Mouse (Mus musculus) CD4-positive, CD25-positive, alpha-beta regulatory T cell, adult 4 months (primary cell): ENCODE measurements around the gene Clock. TPM values are rescaled to one million over a fixed set of nuclear protein-coding genes. Genes with fewer than 3 reads are reported as not detected.

Experiments used
- ATAC-seq: one replicate; pipeline ENCODE4 v1.8.0; 2017
- polyA plus RNA-seq, 2 experiments: library from polyadenylated mRNA; unstranded; fragments of 100-300 nt; shearing (Covaris generic); gene quantifications; one replicate each; pipeline ENCODE4 v1.2.1; 2017

Gene Clock
- polyA plus RNA-seq, 2 experiments from 2014 or later, result 15.9 to 19.1 TPM

DNA sequence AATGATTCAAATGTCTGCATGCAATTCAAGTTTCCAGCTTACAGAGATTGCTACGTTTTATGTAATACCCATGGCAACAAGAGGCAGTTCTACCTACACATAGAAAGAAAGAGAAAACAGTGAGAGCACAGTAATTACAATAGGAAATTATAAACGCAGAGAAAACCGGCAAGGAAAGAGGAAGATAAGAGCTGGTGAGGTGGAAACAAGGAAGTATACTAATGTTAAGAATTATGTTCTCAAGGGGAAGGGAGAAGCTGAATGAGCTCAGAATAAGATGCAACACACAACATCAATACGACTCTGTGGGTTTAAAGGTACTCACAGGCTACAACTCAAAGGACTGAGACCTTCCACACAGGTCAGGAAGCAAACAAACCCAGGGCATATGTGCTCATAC is 29.6 kb downstream of the Clock start:
- ATAC-seq, result no peak

DNA sequence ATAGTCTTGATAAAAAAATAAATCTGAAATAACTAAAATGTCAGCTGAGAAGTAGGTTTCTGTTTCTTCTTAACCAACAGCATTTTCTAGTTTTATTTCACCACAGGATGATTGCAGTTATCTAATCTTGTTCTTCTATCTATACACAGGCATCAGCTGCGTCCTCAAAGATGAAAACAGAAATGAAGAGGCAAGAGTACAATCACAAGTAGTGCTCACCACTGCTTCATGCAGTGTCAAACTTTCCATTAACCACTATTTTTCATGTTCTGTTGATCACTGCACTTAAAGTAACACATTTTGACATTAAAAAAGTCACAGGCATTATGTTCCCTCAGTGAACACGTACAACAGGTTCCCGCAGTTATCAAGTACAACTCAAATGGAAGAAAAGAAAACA is 53.6 kb downstream of the Clock start:
- peak; percentile 90 for ATAC-seq

DNA sequence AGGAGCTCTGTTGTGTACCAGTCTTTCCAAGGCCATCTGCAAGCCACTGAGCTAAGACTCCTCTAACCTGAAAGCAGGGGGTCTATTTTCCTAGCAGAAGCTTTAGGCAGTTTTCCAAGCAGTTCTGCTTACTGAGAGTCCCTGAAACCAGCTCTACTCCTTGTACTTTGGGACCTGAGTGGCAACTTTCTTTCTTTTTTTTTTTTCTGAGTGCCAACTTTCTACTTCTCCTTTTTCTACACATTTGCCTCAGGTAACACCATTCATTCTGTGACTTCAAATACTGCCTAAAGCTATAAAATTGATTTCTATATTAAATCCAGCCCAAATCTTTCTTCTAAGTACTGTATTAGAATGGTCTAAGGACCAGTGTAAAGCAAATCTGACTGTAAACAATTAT is 58.1 kb downstream of the Clock start:
- ATAC-seq, result no peak

DNA sequence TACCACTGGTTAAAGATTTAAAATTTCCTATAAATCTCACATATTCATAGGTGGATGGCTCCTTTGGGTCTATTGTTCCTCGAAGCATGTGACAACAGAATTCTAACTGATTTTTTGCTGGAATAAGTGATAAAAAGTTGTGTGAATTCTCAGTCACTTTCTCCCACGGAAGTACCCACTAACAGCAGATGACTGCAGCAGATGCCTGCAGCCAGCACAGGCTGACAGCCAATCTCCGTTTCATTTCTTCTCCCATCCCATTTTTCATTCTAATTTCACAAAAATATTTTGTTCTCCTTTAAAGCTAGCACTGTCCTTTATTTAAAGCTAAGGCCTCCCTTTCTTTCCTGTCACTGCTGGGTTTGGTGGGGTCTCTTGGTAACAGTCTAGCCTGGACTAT is 59.2 kb downstream of the Clock start:
- no peak for ATAC-seq

DNA sequence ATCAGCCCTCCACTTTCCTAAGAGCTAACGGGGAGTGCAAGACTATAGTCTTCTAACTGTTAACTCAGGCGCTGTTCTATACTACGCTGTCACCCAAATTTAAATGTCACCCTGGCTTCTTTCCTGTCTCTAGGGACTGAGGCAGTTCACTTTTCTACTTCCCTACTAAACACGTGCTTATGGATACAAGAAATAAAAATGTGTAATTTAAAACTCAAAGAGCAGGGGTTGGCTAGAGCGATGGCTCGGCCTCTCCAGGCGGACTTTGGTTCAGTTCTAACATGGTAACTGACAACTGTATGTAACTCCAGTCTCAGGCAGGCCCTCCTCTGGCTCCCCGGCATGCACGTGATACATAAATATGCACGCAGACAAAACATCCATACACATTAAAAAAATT is 60.2 kb downstream of the Clock start:
- ATAC-seq, result no peak

DNA sequence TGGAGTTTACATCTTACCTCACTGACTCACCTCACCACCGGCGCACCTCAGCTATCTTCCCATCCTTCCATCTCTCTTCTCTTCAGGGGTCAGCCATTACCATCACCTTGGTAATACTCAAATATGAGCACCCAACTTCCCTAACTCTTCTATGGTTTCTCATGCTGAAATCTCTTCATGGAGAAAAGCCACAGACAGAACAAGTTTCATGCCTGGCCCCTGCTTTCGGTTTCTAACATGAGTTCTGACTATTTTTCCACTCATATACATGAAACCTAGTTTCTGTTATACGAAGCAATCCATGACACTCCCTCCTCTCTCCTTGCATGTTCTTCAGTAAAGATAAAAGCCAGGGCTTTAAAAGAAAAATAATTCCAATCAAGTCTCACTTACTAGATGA is 60.7 kb downstream of the Clock start:
- ATAC-seq, result peak; percentile 67

DNA sequence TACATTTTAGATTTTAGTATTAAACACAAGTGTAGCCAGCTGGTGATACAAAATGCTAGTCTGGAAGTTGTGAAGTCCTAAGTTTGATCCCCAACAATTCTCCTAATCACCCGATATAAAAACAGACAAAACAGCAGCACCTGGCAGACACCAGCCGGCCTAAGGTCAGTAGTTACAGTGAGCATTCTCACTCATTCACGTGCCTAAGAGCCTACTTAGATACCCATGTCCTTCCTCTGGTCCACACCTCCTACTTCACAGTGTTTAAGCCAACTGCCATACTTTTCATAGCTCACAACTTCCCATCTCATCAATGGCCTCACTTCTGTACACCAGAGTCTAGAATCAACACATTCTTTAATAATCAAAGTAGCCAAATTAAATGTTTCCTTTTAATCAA is 61.3 kb downstream of the Clock start:
- ATAC-seq, result peak; percentile 32

DNA sequence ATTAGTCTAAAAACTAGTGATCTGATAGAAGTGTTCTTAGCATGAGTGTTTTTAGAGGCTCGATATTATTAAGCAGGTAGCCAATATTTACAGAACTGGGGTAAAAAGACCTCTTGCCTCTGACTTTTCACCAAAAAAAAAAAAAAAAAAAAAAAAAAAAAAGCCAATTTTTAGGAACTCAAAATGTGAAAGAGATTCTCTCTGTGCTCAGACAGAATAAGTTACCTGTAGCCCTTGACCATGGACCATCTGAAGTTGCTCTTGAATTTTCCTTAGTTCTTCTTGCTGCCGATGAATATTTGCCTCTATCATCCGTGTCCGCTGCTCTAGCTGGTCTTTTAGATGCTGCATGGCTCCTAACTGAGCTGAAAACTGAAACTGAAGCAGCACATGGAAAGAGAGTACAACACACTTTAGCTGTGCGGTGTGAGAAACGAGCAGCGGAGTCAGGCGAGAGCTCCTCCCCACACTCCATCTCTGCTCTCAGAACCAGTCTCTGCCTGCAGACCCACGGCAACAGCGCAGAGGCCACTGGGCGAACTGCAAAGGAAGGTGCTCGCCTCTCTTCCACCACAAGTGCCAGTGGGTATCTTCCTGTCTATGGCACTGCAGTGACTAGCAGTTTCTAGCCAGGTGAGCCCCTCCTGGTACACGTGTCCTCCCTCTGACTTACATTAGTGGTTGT is 73.3 kb downstream of the Clock start:
- ATAC-seq, result no peak

DNA sequence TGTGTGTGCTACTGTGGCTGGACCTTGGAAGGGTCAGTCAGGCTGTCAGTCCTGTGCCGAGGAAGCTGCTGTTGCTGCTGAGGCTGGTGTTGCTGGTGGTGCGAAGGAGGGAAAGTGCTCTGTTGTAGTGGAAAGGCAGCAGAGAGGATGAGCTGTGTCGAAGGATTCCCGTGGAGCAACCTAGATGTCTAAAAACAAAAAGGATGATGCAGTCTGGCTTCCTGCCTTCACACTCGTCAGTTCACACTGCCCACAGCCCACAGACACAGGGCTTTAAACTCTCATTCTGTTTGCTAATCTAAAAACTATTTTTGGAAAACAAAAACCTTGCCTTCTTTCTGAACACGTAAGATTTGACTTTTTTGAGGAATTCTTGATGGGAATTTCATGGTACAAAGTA is 87.9 kb downstream of the Clock start:
- ATAC-seq, result no peak

DNA sequence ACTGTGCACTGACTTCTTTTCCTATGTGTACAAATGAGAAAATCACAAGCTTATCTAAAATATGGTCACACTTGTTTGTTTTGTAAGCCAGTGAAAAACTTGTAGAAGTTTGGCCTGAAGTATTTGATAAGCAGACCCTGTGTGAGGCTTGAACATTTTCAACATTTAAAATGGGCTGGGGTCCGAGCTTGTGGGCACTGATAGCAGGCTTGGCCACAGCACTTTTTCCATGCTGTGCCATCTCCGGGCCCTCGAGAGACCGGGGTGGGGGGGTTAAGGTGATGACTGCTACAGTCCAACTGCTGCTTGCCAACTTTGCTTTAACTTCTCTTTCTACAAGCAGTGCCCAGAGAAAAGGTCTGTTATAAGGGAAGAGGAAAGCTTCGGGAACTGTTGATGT is 96.5 kb downstream of the Clock start:
- no peak for ATAC-seq

DNA sequence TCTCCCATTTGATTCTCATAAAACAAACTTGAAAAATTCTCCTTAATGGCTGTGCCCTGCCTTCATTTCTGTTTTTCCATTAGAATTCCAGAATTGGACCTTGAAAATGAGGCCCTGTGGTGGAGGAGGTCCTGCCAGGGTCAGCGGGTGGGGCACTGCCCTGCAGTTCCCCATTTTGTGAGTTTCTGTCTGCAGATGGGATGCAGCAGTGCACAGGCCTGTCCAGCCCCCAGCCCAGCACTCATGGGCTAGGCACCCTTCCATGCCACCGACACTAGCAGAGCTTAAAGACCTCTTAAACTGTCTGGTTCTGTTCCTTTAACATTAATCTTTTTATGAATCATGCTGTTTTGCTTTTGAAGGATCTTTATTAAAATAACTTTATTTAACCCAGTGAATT is 98.7 kb downstream of the Clock start:
- ATAC-seq, result no peak

DNA sequence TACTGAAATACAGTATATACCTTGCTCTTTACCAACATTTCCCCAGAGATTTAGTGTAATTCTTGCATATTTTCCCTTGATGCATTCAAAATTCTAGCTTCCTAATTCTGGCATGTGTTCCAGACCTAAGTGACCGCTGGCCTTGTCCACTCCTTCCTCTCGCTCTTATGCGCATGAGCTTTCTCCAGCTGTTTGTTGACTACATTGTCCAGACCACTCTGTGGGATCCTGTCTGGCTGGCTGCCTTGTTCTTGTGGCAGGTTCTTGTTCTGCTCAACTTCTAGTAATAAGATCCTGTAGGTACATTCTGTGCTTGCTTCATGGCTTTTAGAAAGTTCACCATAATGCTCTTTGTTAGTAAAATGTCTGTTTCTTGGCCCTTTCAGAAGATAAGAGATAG is 101.4 kb downstream of the Clock start:
- ATAC-seq, result no peak

DNA sequence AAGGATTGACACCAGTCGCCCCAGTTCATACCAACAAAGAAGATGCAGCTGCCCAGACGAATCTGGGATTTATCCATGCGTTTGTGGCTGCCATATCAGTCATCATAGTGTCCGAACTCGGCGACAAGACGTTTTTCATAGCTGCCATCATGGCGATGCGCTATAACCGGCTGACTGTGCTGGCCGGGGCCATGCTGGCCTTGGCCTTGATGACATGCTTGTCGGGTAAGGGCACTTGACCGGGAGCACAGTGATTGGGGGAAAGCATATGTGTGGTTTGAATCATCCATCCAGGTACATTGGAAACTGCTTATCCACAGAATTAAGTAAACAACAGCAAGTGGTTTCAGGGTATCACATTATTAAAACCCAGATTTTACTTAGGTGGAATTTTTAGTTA is 105.2 kb downstream of the Clock start:
- no peak for ATAC-seq

DNA sequence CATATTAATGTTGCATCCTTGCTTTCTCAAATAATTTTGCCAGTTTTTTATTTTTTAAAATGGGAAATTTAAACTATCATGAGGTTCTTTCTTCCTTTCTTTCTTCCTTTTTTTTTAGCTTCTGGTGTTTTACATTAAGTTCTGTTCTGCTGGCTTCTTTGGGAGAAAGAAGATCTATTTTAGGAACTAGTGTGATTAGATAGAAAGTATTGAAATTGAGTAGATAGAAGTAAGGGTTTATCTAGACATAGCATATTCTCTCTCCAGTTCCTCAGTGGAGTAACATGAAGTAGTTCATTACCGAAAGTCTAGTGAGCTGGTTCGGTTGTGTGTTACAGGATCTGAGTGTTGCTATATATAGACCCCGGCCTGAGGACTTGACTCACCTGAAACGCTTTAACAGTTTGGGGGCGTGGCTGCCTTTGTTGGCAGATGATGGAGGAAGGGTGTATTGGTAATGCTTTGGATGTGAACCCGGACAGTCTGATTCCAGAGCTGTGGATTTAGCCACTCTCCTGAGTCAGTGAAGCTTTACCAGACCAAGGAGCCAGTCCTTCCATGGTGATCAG is 110.1 kb downstream of the Clock start:
- no peak for ATAC-seq

DNA sequence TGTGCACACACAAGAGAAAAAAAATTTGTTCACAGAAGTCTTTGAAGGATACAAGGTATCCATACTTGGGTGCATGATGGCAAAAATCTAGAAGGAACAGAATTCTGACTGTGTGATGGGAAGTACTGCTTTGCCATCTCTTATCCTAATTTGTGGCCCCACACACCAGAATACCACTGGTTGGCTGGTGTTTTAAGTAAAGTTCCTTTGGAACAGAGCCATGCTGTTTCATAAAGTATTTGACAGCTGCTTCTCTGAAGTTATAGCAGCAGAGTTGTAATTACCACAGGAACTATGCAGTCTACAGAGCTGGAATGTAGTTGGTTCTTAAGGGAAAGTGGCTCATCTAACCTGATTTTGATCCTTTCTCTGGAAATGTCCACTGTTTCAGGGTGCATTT is 111.5 kb downstream of the Clock start:
- no peak for ATAC-seq

DNA sequence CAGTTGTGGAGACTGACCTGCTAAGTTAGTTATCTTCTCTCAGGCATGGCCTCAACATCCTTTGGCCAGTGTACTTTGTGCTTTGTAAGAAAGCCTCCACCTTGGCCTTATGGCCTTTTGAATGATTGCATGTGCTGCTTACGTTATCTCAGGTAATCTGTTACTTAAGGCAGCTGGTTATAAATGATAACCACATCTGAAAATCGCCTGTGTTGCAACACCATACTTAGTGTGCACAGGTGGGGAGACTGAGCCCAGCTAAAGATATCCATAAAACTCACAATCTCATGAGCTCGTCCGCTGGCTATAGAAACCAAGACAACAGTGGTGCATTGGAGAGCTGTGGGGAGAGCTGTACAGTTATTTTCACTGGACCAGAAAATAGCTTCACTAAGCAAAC is 114.0 kb downstream of the Clock start:
- ATAC-seq, result no peak

DNA sequence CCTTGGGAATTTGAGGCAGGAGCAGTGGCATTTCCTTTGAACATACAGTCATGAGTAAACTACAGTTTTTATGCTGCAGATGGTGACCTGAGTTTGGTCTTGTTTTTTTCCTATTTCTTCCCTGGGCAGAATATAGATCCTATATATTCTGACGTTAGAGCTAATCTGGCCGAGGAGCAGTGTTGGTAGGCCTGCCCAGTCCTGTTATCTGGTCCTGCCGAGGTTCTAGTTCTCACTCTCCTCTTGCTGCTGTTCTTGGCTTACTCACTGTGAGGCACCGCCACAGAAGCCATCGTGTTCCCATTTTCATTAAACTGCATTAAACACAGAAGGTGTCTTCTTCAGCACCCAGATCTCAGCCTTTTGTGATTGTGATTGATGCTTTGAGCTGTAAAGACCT is 116.7 kb downstream of the Clock start:
- no peak for ATAC-seq

DNA sequence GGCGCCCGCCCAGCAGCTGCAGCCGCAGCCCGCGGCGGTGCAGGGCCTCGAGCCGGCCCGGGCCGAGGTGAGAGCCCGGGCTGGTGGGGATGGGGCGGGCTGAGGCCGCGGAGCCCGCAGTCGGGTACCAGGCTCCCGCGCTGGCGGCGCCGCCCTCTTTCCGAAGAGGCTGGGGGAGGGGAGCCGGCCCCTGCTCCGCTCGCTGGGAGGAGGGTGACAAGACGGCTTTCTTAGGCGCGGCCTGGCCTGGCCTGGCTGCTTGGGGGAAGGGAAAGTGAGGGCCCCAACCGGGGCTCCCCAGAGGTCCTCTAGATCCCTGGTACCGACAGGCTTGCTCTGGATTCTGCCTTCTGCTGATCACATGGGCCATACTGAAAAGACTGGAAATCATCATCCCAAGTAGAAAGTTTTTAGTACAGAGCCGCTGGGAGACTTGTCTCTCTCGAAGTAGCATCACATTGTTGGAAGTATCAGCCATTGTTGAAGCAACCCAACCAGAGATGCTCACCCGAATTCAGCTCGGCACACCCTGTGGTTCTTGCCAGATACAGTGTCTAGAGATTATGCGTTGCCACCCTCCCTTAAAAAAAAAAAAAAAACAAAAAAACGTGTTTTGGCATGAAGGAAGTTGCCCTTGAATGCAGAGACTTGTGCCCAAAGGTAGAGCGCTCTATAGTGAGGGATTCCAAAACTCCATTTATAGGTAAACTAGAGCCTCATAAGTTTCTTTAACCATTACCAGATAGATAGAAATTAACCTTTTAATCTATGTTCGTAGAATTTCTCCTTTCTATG is 120.1 kb downstream of the Clock start:
- peak; percentile 33 for ATAC-seq

DNA sequence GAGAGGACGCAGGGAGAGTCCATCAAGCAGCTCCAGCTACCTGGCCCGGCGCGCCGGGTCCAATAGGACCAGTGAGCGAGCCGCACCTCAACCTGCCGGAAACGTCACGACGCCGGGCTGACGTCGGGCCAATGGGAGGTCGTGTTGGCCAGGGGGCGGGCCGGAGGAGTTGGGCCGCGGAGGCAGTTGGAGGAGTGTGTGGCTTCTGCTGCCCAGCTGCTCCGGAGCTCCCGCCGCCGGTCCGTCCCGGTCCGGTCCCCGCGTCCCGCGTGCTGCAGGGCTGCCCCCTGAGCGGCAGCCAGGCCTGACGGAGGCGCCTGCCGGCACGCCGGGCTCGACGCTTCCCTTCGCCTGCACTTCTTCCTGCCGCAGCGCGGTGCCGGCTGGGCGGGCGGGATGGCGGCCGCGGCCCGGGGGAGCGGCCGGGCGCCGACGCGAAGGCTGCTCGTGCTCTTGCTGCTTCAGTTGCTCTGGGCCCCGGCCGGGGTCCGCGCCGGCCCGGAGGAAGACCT is 120.8 kb downstream of the Clock start, which contains the start of gene Tmem165:
Gene Tmem165, plus strand, starts transcription at position 131 of the 512 bp plus-strand sequence.
- peak; percentile 93 for ATAC-seq

DNA sequence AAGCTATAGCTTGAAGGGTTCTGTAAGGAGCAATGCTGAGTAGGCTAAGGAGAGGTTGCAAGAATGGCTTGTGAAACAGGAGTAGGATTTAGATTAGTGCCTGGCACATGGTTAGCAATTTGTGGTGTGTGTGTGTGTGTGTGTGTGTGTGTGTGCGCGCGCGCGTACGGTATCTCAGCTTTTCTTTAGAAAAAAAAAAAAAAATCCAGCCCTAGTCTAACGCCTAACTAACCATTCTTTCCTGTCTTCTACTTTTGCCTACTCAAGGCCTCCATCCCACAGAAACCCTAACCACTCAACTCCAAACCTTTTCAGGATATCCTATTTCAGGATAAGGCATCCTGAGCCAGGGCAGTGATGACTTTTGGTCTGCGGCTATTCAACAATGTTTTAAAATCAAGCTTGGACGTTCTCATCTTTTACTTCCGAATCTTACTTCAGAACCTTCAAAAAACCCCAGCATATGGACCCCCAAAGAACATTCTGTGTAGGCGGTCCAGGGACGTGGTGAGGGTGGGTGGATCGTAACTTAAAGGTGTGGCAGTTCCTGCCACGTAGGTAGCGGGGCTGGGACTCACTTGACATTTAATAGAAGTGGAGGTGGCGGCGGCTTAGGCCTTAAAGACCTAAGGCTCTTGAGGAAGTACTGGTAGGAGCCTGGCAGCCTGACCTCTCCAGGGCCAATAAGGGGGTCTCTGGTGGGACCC is 121.4 kb downstream of the Clock start:
- ATAC-seq, result peak; percentile 68

DNA sequence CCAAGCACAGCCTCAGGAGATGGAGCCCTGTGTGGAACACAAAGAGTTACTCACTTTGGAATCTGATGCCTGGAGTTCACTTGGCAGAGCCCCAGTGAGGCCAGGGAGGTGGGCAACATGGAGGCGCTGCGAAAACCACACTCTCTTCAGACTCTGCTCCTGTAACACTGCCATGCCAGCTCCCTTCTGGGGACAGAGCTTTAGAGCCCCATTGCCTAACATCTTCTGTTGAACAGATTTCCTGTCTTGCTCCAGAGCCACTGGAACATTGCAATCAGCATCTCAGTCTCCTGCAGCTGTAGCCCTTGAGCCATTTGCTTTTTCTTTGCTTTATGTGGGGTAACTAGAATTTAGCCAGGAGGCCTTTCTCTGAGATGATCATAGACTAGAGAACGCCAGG is 122.3 kb downstream of the Clock start:
- no peak for ATAC-seq

DNA sequence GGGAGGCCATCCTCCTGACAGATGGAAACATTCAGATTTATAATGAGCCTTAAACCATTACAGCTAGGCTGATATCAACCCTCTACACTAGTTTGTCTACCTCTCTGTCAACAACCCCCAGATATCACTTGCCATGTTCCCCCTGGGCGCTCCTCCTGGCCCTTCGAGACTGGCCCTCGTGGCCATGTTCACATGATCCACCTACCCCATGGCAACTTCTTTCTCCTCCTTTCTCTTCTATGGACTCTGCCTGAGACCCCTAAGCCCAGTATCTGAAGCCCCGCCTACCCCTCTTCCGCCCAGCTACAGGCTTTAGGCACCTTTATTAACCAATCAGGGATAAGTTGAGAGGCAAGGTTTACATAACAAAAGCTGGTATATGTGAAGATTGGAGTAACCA is 124.8 kb downstream of the Clock start:
- no peak for ATAC-seq

DNA sequence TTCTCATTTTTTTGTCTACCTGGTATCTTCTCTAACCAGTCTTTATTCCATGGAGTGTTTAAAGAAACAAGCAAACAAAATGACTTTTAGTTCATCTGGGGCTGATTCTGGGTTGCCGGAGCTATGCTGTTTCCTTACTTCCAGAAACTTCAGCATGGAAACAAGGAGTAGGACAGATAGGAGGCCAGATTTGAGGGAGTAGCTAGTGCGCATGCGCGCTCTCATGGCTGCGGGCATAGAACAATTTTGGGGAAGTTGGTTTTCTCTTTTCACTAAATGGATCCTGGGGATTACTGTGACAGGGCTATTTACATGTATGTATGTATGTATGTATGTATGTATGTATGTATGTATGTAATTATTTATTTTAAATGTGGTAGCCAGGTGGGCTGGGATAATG is 125.4 kb downstream of the Clock start:
- ATAC-seq, result no peak
